Mouse (Mus musculus) kidney, postnatal 0 days (tissue): ENCODE measurements around the gene Gna12. TPM values are rescaled to one million over a fixed set of nuclear protein-coding genes. Genes with fewer than 3 reads are reported as not detected.

ENCODE experiments used
- ATAC-seq: fragments of 200-750 bp; cut with Nextera tagmentation; replicated peaks from 2 replicates; pipeline ENCODE4 v1.8.0; 2017; ENCODE audit warnings: low read depth, moderate number of reproducible peaks, moderate TSS enrichment, moderate library complexity; ENCODE audit not compliant: low FRiP score
- DNase-seq: peaks from one replicate; pipeline ENCODE4 v3.0.0-alpha.2; 2016; ENCODE audit warnings: low spot score
- H3K27ac ChIP-seq: fragments of 300-500 bp; sonication (generic); 2 replicates; pipeline ENCODE4 v1.5.1; 2014; ENCODE audit warnings: mild to moderate bottlenecking
- H3K27me3 ChIP-seq: fragments of 300-500 bp; sonication (generic); 2 replicates; pipeline ENCODE4 v1.6.1; 2014; ENCODE audit warnings: low read length, mixed read lengths; ENCODE audit not compliant: insufficient read depth
- H3K36me3 ChIP-seq: fragments of 300-500 bp; sonication (generic); 2 replicates; pipeline ENCODE4 v1.6.1; 2014; ENCODE audit warnings: low read length, mixed read lengths; ENCODE audit not compliant: insufficient read depth
- H3K4me1 ChIP-seq: fragments of 300-500 bp; sonication (generic); replicated peaks from 2 replicates; pipeline ENCODE4 v1.6.1; 2014; ENCODE audit warnings: antibody characterized with exemption, low read length, mixed read lengths; ENCODE audit not compliant: insufficient read depth
- H3K4me2 ChIP-seq: fragments of 300-500 bp; sonication (generic); 2 replicates; pipeline ENCODE4 v1.6.1; 2014; ENCODE audit warnings: mild to moderate bottlenecking, low read length, moderate library complexity, mixed read lengths
- H3K4me3 ChIP-seq: fragments of 300-500 bp; sonication (generic); replicated peaks from 2 replicates; pipeline ENCODE4 v1.5.1; 2014; ENCODE audit warnings: low read depth, low read length
- H3K9ac ChIP-seq: fragments of 300-500 bp; sonication (generic); 2 replicates; pipeline ENCODE4 v1.6.1; 2014; ENCODE audit warnings: low read depth, low read length
- H3K9me3 ChIP-seq: fragments of 300-500 bp; sonication (generic); replicated peaks from 2 replicates; pipeline ENCODE4 v1.6.1; 2016; ENCODE audit warnings: low read length, inconsistent platforms, mixed read lengths
- CTCF ChIP-seq: IDR thresholded peaks from 2 replicates; pipeline ENCODE4 v1.5.1; 2016; ENCODE audit warnings: antibody characterized with exemption, low read depth, mild to moderate bottlenecking, moderate library complexity
- WGBS: fragments of 180-500 bp; shearing (Covaris S2); extraction: QIAGEN DNeasy Blood & Tissue Kit; methylation state at CpG from one replicate; pipeline ENCODE4 v1.1.7; 2014; 5-methylcytosine and 5-hydroxymethylcytosine counted together
- polyA plus RNA-seq: library from polyadenylated mRNA; unstranded; fragments of >200 nt; fragmentation: Nextera tagmentation; extraction: Ambion mirVana; gene quantifications from 2 replicates; pipeline ENCODE4 v1.2.1, GENCODE M21; 2015

The Gna12 gene
- polyA plus RNA-seq, 1 experiment from 2014 or later = 48.8 TPM

DNA sequence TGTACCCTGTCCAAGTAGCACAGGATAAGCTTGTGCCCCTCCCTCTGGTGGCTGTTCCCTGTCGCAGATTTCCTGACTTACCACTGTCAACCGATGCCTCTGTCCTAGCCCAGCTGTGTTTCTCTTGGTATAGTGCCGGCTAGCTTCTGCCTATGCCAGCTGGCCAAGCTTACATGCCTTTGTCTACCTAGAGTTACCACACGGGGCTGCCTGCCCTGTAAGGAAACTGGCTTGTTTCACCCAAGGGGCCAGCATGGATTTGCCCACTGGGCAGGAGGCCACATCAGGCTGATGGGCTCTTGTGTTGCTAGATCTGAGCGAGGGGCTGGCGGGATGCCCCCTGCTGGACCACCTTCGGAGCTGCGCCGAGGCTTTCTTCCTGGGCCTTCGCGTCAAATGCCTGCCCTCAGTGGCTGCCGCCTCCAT lies 86.5 kb downstream of the Gna12 start:
- peak; percentile 42; the same call in 1 of the 2 replicates for TF ChIP-seq CTCF
- H3K4me2 ChIP-seq = no peak overlapping the region
- no peaks in the 10 kb centered on the region for H3K9me3 ChIP-seq
- no peak overlapping the region for H3K27ac ChIP-seq
- H3K9ac ChIP-seq = no peak overlapping the region
- ATAC-seq (no peak), DNase-seq (no peak)
- no peaks in the 10 kb centered on the region for H3K36me3 ChIP-seq
- H3K4me1 ChIP-seq = 0 out of 2 replicates have a peak, but pooled peaks cover 4% of the 10 kb centered on the region
- no peaks in the 10 kb centered on the region for H3K27me3 ChIP-seq
- H3K4me3 ChIP-seq = no peak overlapping the region
- 33% methylated on average over 12 of the region's 12 CpGs for WGBS

DNA sequence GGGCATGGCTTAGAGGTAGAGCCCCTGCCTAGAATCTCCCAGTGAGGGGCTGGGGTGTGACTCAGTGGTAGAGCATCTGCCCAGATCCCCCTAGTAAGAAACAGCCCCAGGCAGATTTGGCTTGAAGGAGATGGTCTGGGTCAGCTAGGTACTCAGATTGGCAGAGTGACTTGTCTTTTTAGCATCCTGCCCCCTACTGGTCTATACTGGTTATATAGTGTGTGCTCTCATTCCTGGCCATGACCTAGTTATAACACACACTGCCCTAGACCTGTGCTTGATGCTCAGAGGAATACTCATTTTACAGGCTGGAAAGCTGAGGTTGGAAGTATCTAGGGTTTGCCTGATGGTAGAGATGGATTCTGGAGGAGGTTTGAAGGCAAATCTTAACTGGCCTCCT lies 88.4 kb downstream of the Gna12 start:
- ATAC-seq = no peak
- Histone ChIP-seq H3K4me2 (no peak overlapping the region), H3K36me3 (no peaks in the 10 kb centered on the region), H3K4me1 (0 out of 2 replicates have a peak, but pooled peaks cover 4% of the 10 kb centered on the region), H3K27me3 (no peaks in the 10 kb centered on the region), H3K27ac (no peak overlapping the region), H3K4me3 (no peak overlapping the region), H3K9me3 (no peaks in the 10 kb centered on the region), H3K9ac (no peak overlapping the region)
- TF ChIP-seq CTCF = peak; percentile 46; the same call in 1 of the 2 replicates
- DNase-seq = peak; percentile 28

DNA sequence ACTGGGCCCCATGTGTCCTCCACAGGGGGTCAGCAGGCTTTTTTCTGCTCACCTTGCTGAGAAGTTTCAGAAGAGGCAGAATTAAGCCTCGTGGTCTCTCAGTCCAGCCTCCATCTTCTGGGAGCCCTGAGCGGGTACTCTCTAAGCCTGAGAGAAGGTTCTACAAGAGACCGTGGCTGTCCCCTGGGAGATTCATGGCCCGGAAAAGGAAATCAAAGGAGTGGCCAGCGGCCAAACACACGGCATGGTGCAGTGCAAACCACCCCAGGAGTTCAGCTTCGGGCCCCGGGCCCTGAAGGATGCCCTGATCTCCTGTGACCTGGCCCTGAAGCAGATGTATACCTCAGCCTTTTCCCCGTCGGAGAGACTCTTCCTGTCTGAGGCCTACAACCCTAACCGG lies 89.2 kb downstream of the Gna12 start:
- 52% methylated on average over 11 of the region's 11 CpGs for WGBS
- Histone ChIP-seq H3K27me3 (no peaks in the 10 kb centered on the region), H3K9me3 (no peaks in the 10 kb centered on the region), H3K27ac (no peak overlapping the region), H3K4me2 (no peak overlapping the region), H3K9ac (no peak overlapping the region), H3K4me3 (no peak overlapping the region), H3K36me3 (no peaks in the 10 kb centered on the region), H3K4me1 (0 out of 2 replicates have a peak, but pooled peaks cover 7% of the 10 kb centered on the region)
- no peak for TF ChIP-seq CTCF
- ATAC-seq (no peak), DNase-seq (peak; percentile 29)

- no peaks in the 10 kb centered on the region for H3K36me3 ChIP-seq
- DNase-seq = peak; percentile 54
- H3K4me2 ChIP-seq = no peak overlapping the region
- TF ChIP-seq CTCF = peak; percentile 6; the same call in 1 of the 2 replicates
- H3K27ac ChIP-seq = no peak overlapping the region
- H3K4me3 ChIP-seq = no peak overlapping the region
- H3K9me3 ChIP-seq = no peaks in the 10 kb centered on the region
- peak; percentile 57; the same call in 1 of the 2 replicates for ATAC-seq
- WGBS = 49% methylated on average over 12 of the region's 12 CpGs
- no peaks in the 10 kb centered on the region for H3K27me3 ChIP-seq
- no peak overlapping the region for H3K9ac ChIP-seq
- H3K4me1 ChIP-seq = peaks cover 14% of the 10 kb centered on the region
Observed at GRCm38 (mm10) chr5:140739813-140740212, 90.4 kb downstream of the Gna12 start.

DNA sequence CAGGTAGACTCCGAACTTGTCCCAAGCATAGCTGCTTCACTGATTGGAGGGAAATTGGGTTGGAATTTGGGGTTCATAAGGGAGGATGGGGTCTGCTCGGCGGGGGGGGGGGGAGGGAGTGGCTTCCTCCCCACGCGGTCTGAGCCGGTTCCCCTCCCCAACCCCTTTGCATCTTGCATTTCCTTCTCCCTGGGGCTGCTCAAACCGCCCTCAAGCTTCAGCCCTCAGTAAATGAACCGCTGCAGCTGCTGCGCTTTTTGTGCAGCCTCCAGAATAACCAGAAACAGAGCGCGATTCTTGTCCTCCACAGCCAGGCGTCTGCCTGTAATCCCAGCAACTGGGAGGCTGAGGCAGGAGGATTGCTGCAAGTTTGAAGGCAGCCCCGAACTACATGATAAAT lies 94.1 kb downstream of the Gna12 start:
- peak overlapping the region; percentile 21; the same call in 1 of the 2 replicates for H3K4me3 ChIP-seq
- H3K4me2 ChIP-seq = peak overlapping the region; percentile 57
- TF ChIP-seq CTCF = no peak

DNA sequence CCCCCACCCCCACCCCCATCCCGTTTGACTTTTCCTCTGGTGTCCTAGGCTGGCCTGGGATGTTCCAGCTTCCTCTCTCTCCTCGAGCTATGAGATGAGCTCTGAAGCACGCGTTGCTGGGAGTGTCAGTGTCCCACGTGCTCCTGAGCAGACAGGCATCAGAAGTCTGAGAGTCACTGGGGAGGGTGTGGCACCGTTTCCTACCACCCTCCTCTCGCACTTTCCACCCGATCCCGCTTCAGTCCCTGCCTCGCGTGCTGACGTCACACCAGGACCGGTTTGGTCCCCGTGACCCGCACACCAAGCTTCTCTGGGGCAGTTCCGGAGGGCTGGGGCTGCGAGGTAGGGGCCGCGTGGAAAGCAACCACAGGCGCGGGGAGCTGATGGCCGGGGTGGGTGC lies 94.9 kb downstream of the Gna12 start:
- H3K4me3 ChIP-seq = peak overlapping the region; percentile 21
- no peak overlapping the region for H3K9ac ChIP-seq
- H3K27ac ChIP-seq = no peak overlapping the region
- DNase-seq (peak; percentile 47), ATAC-seq (peak; percentile 38)
- no peaks in the 10 kb centered on the region for H3K9me3 ChIP-seq
- no peak for TF ChIP-seq CTCF
- no peaks in the 10 kb centered on the region for H3K36me3 ChIP-seq
- H3K27me3 ChIP-seq = no peaks in the 10 kb centered on the region
- under 1% methylated on average over 22 of the region's 22 CpGs for WGBS
- peaks cover 10% of the 10 kb centered on the region for H3K4me1 ChIP-seq
- H3K4me2 ChIP-seq = peak overlapping the region; percentile 57

More for the DNA sequence above, 94.1 kb downstream of the Gna12 start:
- peaks cover 13% of the 10 kb centered on the region for H3K4me1 ChIP-seq
- no peak overlapping the region for H3K9ac ChIP-seq
- H3K27ac ChIP-seq = no peak overlapping the region
- DNase-seq = peak; percentile 20
- 0 out of 2 replicates have a peak, but pooled peaks have one; percentile 2 for ATAC-seq
- no peaks in the 10 kb centered on the region for H3K36me3 ChIP-seq
- H3K27me3 ChIP-seq = no peaks in the 10 kb centered on the region
- H3K9me3 ChIP-seq = no peaks in the 10 kb centered on the region
- WGBS = 19% methylated on average over 13 of the region's 13 CpGs

- peaks cover 10% of the 10 kb centered on the region for H3K4me1 ChIP-seq
- no peak overlapping the region for H3K4me3 ChIP-seq
- TF ChIP-seq CTCF = no peak
- 40% methylated on average over 3 of the region's 3 CpGs for WGBS
- H3K4me2 ChIP-seq = no peak overlapping the region
- H3K27me3 ChIP-seq = no peaks in the 10 kb centered on the region
- no peak for ATAC-seq
- H3K27ac ChIP-seq = no peak overlapping the region
- H3K36me3 ChIP-seq = no peaks in the 10 kb centered on the region
- no peak overlapping the region for H3K9ac ChIP-seq
- peak; percentile 25 for DNase-seq
- no peaks in the 10 kb centered on the region for H3K9me3 ChIP-seq
Observed at GRCm38 (mm10) chr5:140733336-140733735, 96.9 kb downstream of the Gna12 start.
